Mouse (Mus musculus) lung, postnatal 36 days (tissue): ENCODE data around the gene Etl4.
"Not testable (repeated sequence)": the region's sequence is repeated elsewhere in the genome, so short reads cannot be mapped to it uniquely, and the experiment has no call there.

Experiments used
- DNase-seq: peaks from one replicate; pipeline ENCODE4 v3.0.0; 2022; ENCODE audit warnings: mixed read lengths

Etl4 gene

DNA sequence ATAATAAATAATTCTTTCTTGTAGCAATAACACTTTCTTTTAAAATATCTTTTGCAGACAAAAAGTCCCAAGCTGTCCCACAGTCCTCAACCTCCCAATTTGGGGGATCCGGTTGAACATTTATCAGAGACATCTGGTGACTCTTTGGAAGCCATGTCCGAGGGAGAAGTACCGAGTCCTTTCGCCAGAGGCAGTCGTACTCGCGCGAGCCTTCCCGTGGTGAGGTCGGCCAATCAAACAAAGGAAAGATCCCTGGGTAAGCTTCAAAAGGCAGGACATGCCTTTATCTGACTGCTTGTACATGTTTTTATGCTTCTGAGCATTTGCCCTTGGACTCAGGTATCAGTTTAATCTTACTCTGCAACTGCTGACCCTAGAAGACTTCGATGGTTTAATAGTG is 752.3 kb downstream of the Etl4 start:
- no peak for DNase-seq

- DNase-seq: no peak
Measured at GRCm38 (mm10) chr2:20662696-20663095, 753.1 kb downstream of the Etl4 start.

DNA sequence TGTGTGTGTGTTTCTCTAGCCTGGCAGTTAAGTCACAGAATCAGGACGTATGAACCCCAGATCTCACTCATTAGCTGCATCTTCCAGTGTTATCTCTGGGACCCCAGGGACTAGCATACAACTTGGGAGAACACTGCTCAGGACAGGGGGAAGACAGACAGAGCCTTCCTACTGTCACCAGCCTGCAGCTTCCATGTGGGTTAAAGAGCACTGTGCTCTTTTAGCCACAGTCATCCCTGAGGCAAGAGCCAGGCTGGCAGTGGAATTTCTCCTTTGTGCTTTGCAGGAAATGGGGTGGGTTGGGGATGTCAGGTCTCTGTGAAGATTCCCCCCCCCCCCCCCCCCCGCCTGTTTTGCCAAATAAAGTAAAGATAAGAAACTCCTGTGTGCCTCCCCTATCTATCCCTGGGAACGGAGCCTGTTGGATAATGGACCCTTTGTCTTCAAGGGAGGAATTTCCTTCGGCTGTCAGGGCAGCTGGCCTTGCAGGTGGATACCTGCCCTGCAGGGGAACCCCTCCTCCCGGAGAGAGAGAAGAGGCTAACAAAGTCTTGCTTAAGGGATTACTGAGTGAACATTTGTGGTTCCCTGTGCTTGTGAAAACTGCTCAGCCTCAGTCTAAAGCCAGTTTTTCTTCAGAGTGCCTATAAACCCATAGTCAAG is 755.9 kb downstream of the Etl4 start:
- DNase-seq: no peak

DNA sequence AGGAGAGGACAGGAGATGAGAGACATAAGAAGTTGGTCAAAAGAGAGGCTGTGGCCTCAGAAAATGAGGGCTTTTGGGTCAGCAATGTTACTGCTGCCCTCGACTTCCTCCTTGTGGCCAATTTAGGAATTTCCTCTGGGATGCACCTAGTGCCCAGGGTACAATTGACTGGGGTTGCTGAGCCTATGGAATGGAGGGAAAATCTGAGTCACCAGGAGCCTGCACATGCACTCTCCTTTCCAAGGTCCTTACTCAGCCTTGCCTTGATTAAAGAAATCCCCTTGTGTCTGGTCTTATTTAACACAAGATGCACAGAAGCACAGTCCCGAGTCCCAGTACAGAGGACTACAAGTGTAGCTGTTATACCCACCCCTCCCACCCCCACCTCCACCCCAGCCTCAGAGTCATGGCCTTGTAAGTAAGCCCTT is 756.5 kb downstream of the Etl4 start:
- DNase-seq: peak; percentile 78

GRCm38 (mm10) chr2:20667876-20668275 is 758.3 kb downstream of the Etl4 start:
- no peak for DNase-seq

- peak; percentile 29 for DNase-seq
Measured at GRCm38 (mm10) chr2:20668276-20669030, 758.9 kb downstream of the Etl4 start.

GRCm38 (mm10) chr2:20669367-20669766 is 759.8 kb downstream of the Etl4 start:
- no peak for DNase-seq

- no peak for DNase-seq
Measured at GRCm38 (mm10) chr2:20671546-20672255, 762.1 kb downstream of the Etl4 start.

DNA sequence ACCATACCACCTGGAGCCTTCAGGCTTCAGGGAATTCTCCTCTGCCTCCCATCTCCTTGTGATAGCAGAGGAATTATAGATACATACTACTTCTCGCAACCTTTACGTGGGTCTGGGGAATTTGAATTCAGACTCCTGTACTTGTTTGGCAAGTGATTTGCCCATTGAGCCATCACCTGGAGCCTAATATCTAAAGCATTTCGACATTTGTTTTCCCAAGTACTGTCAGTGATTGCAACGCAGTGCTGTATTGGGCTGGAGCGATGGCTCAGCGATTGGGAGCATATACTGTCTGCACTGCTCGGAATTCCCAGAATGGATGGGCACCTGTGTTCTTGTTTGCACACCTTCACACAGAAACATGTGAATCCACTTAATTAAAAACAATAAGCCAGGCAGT is 762.7 kb downstream of the Etl4 start:
- no peak for DNase-seq

DNA sequence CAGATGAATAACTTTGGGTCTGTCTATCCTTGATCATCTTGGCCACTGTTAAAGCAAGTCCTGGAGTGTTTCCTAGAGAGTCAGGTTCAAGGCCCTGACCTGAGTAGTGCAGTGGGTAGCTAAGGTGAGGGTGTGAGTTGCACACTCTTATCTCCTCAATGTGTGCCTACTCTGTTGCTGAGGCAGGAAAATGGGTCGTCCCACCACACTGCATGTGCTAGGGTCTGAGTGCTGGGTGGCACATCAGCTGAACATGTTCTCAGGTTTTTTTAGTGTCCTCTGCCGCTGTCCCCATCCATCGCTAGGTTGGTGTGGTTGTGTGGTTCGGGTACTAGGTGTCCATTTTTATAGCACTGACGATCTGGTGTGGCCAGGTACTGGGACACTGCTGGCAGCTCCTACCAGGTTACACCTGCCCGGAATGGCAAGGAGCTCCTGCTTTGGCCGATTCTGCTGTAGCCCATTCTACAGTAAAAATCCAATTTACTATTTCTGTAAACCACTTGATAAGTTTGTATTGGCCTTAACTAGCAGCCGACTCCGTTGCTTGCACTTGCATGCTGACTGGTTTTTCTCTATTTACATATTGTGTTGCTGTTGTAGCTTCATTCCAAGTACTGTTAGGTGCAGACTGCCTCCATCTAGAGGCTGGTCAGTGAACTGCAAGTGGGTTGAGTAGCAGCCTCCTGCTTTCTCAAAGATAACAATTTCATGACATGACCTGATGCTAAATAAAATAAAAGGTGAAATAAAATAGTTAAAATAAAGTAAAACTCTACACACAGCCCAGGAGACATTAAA is 763.4 kb downstream of the Etl4 start:
- DNase-seq: peak; percentile 81

- DNase-seq: no peak
Measured at GRCm38 (mm10) chr2:20676379-20676778, 766.8 kb downstream of the Etl4 start.

- DNase-seq: no peak
Measured at GRCm38 (mm10) chr2:20678793-20679192, 769.2 kb downstream of the Etl4 start.

GRCm38 (mm10) chr2:20682203-20682602 is 772.6 kb downstream of the Etl4 start:
- not testable (repeated sequence) for DNase-seq

- no peak for DNase-seq
Measured at GRCm38 (mm10) chr2:20689389-20689788, 779.8 kb downstream of the Etl4 start.

- DNase-seq: no peak
Measured at GRCm38 (mm10) chr2:20692898-20693297, 783.3 kb downstream of the Etl4 start.

- DNase-seq: peak; percentile 42
Measured at GRCm38 (mm10) chr2:20693772-20694171, 784.2 kb downstream of the Etl4 start.

- no peak for DNase-seq
Measured at GRCm38 (mm10) chr2:20697719-20698118, 788.1 kb downstream of the Etl4 start.

- DNase-seq: no peak
Measured at GRCm38 (mm10) chr2:20705110-20705509, 795.5 kb downstream of the Etl4 start.

GRCm38 (mm10) chr2:20710589-20710988 is 801.0 kb downstream of the Etl4 start:
- no peak for DNase-seq

DNA sequence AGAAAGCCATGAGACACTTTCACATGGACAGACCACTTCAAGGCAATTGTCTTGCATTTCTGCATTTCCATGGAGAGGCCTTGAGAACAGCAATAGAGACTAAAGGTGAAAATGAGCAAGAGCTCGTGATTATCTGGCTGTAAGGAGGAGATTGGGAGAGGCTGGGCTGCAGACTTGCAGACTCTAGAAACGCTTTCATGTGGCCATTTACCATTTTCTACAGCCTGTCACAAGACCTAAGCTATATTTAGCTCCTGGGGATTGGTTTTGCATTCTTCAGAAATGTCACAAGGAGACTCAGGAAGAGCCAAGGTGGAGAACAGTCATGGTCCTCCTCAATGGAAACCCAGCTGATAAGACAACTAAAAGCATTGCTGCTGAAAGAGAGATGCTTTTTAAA is 801.4 kb downstream of the Etl4 start:
- no peak for DNase-seq

DNA sequence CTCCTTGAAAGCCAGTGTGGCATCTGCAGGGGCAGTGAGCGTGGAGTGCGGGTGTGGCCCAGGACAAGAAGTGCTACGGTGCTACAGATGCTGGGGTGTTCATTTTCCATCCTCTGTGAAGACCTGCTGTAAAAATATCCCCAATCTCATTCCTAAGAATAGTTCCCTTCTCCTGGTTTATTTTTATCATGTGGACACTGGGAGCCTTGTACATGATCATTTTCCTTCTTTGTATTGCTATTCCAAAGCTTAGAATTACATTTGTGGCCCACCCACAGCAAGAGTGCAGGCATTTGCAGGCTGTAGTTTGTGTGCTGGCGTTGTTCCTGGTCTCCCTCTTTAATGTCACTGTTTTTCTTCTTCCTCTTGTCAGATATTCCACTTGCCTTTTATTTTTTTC is 809.5 kb downstream of the Etl4 start:
- no peak for DNase-seq

DNA sequence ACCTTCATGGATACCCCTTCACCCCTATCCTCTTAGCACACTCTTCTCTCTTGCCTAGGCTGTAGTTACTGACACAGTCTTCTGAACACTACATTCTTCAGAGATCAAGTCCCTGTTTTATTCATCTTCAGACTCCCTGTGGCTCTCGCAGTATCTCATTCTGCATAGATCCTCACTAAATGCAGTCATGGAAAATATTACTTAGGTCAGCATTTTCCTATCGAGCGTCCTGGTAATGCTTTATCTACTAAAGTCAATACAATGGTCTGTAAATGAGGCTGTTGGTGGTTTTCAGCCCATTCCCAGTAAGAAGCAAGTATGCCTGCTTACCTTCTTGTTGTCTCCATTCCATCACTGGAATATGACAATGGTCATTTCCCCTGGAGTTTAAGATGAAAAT is 811.5 kb downstream of the Etl4 start:
- DNase-seq: no peak
